Mouse (Mus musculus) intestine, postnatal 0 days (tissue): ENCODE data around the gene Dcun1d1. TPM values are rescaled to one million over a fixed set of nuclear protein-coding genes. Genes with fewer than 3 reads are reported as not detected.

Source experiments
- ATAC-seq: fragments of 200-750 bp; cut with Nextera tagmentation; 2 replicates; pipeline ENCODE4 v1.8.0; 2017; ENCODE audit warnings: mild to moderate bottlenecking, moderate TSS enrichment, moderate library complexity
- H3K27ac ChIP-seq: fragments of 300-500 bp; sonication (generic); 2 replicates; pipeline ENCODE4 v1.5.1; 2014; ENCODE audit warnings: mild to moderate bottlenecking, low read depth, low read length, moderate library complexity
- H3K27me3 ChIP-seq: fragments of 300-500 bp; sonication (generic); replicated peaks from 2 replicates; pipeline ENCODE4 v1.6.1; 2014; ENCODE audit warnings: low read length, mixed read lengths; ENCODE audit not compliant: control insufficient read depth, insufficient read depth
- H3K36me3 ChIP-seq: fragments of 300-500 bp; sonication (generic); 2 replicates; pipeline ENCODE4 v1.6.1; 2014; ENCODE audit warnings: mild to moderate bottlenecking, moderate library complexity; ENCODE audit not compliant: control insufficient read depth, insufficient read depth
- H3K4me1 ChIP-seq: fragments of 300-500 bp; sonication (generic); replicated peaks from 2 replicates; pipeline ENCODE4 v1.6.1; 2014; ENCODE audit warnings: antibody characterized with exemption, low read length, mixed read lengths; ENCODE audit not compliant: control insufficient read depth, insufficient read depth
- H3K4me2 ChIP-seq: fragments of 300-500 bp; sonication (generic); replicated peaks from 2 replicates; pipeline ENCODE4 v1.6.1; 2014; ENCODE audit warnings: low read depth, mild to moderate bottlenecking, moderate library complexity
- H3K4me3 ChIP-seq: fragments of 300-500 bp; sonication (generic); 2 replicates; pipeline ENCODE4 v1.5.1; 2014; ENCODE audit warnings: low read depth, low read length
- H3K9ac ChIP-seq: fragments of 300-500 bp; sonication (generic); 2 replicates; pipeline ENCODE4 v1.6.1; 2014; ENCODE audit warnings: mild to moderate bottlenecking, low read depth, low read length
- H3K9me3 ChIP-seq: fragments of 300-500 bp; sonication (generic); 2 replicates; pipeline ENCODE4 v1.6.1; 2016; ENCODE audit warnings: mixed run types; ENCODE audit not compliant: control insufficient read depth
- CTCF ChIP-seq: sonication (generic); IDR thresholded peaks from 2 replicates; pipeline ENCODE4 v1.5.1; 2016; ENCODE audit warnings: low read depth, mild to moderate bottlenecking, control low read depth, antibody characterized with exemption, moderate library complexity
- WGBS: fragments of 180-500 bp; shearing (Covaris S2); extraction: QIAGEN DNeasy Blood & Tissue Kit; methylation state at CpG from one replicate; pipeline ENCODE4 v1.1.7; 2014; 5-methylcytosine and 5-hydroxymethylcytosine counted together
- polyA plus RNA-seq: library from polyadenylated mRNA; unstranded; fragments of >200 nt; fragmentation: Nextera tagmentation; extraction: Ambion mirVana; gene quantifications from 2 replicates; pipeline ENCODE4 v1.2.1, GENCODE M21; 2015

Gene Dcun1d1
- polyA plus RNA-seq, 1 experiment from 2014 or later, result 64.8 TPM

DNA sequence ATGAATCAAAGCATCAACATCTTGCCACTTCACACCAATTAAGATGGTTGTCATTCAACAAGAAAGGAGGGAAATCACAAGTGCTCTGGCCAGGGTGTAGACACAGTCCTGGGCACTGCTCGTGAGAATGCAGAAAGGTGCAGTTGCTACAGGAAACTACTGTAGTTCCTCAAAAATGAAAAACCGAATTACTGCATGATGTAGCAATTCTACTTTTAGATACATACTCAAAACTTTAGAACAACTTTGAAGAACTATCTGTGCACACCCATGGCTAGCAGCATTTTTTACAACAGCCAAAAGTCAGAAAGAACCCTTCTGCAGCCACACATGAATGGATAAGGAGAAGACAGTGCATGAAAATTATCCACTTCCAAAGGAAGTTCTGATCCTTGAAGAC lies 29.2 kb upstream of the Dcun1d1 start:
- Histone ChIP-seq H3K36me3 (peaks cover 28% of the 10 kb centered on the region), H3K4me2 (no peak overlapping the region), H3K27ac (no peak overlapping the region), H3K9me3 (no peaks in the 10 kb centered on the region), H3K4me1 (no peaks in the 10 kb centered on the region), H3K9ac (no peak overlapping the region), H3K4me3 (no peak overlapping the region), H3K27me3 (no peaks in the 10 kb centered on the region)
- TF ChIP-seq CTCF, result no peak
- ATAC-seq, result no peak
- WGBS, result 81% methylated on average over 2 of the region's 2 CpGs

DNA sequence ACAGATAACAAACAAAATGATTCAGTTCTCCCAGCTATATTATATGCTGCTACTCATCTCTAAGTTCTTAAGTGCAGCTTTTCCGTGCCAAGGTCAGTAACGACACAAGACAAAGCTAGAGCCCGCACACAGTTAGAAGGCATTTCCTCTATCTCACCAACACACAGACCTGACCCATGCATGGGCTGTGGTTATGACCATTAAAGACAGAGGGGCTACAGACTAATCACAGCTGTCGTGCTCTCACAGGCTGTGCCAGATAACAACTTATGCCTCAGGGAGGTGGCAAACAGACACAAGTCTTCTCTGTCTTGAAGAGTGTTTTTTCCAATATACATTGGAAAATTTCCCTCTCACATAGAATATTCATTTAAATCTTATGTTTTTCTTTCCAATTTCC lies 27.7 kb upstream of the Dcun1d1 start:
- 72% methylated on average over 4 of the region's 4 CpGs for WGBS
- H3K27me3 ChIP-seq, result no peaks in the 10 kb centered on the region
- H3K4me3 ChIP-seq, result no peak overlapping the region

DNA sequence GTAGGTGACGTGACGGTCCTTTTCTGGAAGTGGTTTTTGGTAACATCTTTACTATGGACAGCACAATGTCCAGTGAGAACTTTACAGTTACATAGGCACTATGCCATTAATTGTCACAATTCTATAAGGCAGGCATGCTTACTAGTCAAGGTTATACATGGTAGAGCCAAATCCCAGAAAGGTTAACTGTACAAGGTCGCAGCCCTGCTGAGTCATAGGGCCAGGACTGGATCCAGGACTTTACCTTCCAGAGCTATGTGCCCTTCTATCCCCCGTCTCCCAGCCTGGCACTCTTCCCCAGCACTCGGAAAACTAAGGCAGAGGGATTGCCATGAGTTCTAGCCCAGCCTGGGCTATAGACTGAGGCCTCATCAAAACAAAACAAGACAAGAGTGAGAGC lies 26.7 kb upstream of the Dcun1d1 start:
- H3K27me3 ChIP-seq, result no peaks in the 10 kb centered on the region
- H3K9ac ChIP-seq, result no peak overlapping the region
- H3K9me3 ChIP-seq, result no peaks in the 10 kb centered on the region
- H3K4me3 ChIP-seq, result no peak overlapping the region
- ATAC-seq, result no peak
- no peaks in the 10 kb centered on the region for H3K4me1 ChIP-seq
- no peak overlapping the region for H3K27ac ChIP-seq
- no peak for TF ChIP-seq CTCF
- H3K4me2 ChIP-seq, result no peak overlapping the region
- peaks cover 26% of the 10 kb centered on the region for H3K36me3 ChIP-seq
- WGBS, result 91% methylated on average over 5 of the region's 5 CpGs

More for the DNA sequence above, 27.7 kb upstream of the Dcun1d1 start:
- Histone ChIP-seq H3K4me1 (no peaks in the 10 kb centered on the region), H3K4me2 (no peak overlapping the region), H3K27ac (no peak overlapping the region), H3K9me3 (no peaks in the 10 kb centered on the region), H3K36me3 (peaks cover 27% of the 10 kb centered on the region), H3K9ac (no peak overlapping the region)
- no peak for TF ChIP-seq CTCF
- ATAC-seq, result no peak

DNA sequence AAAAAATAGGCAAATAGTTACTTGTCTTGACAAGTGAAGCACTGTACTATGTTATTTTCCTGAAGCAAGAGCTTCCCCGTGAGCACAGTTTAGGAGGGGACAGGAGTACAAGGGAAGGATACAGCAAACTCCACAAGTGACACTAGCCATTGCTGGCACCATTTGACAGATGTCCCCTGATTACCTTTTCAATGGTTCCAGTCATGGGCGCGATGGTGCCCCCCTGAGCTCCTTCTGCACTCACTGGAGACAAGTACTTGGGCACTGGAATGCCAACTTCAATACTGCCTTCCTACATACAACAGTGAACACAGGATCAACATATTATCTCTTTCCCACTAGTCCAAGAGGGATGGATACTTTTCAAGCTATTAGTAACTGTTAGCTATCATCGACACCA lies 26.2 kb upstream of the Dcun1d1 start:
- Histone ChIP-seq H3K4me3 (no peak overlapping the region), H3K9ac (no peak overlapping the region), H3K27me3 (no peaks in the 10 kb centered on the region), H3K9me3 (no peaks in the 10 kb centered on the region), H3K4me2 (no peak overlapping the region), H3K27ac (no peak overlapping the region), H3K36me3 (peaks cover 26% of the 10 kb centered on the region), H3K4me1 (no peaks in the 10 kb centered on the region)
- TF ChIP-seq CTCF, result no peak
- ATAC-seq, result no peak
- 90% methylated on average over 4 of the region's 4 CpGs for WGBS

DNA sequence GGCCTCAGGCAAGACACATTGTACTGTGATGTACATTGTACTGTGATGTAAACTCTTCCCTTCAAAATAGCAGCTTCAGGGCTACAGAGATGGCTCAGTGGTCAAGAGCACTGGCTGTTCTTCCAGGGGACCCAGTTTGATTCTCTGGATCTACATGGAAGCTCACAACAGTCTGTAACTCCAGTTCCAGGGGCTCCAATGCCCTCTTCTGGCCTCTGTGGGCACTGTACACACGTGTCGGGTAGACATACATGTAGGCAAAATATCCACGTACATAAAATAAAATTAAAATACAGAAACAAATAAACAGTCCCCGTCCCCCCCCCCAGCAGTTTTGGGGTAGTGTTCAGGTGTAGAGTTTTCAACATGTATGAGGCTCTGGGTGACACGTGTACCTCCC lies 25.7 kb upstream of the Dcun1d1 start:
- Histone ChIP-seq H3K4me3 (no peak overlapping the region), H3K4me1 (no peaks in the 10 kb centered on the region), H3K27me3 (no peaks in the 10 kb centered on the region), H3K9ac (no peak overlapping the region), H3K36me3 (peaks cover 26% of the 10 kb centered on the region), H3K4me2 (no peak overlapping the region), H3K27ac (no peak overlapping the region), H3K9me3 (no peaks in the 10 kb centered on the region)
- 96% methylated on average over 5 of the region's 5 CpGs for WGBS
- no peak for ATAC-seq
- TF ChIP-seq CTCF, result peak; percentile 50

DNA sequence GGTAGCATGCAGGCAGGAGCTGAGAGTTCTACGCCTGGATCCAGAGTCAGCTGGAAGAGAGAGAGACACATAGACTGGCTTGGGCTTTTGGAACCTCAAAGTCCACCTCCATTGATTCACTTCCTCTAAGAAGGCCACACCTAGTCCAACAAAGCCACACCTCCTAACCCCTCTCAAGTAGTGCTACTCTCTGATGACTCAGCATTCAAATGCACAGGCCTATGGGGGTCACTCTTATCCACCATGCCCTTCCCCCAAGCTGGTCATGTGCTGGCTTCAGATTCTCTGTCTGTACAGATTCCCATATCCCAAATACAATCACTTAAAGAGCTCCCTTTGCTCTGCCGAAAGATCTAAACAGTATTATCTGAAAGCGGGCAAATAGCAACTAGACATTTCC lies 20.0 kb upstream of the Dcun1d1 start:
- no peak overlapping the region for H3K4me3 ChIP-seq
- H3K9ac ChIP-seq, result no peak overlapping the region
- H3K4me2 ChIP-seq, result no peak overlapping the region
- H3K4me1 ChIP-seq, result no peaks in the 10 kb centered on the region
- no peaks in the 10 kb centered on the region for H3K27me3 ChIP-seq
- 89% methylated on average over 3 of the region's 3 CpGs for WGBS
- ATAC-seq, result no peak
- no peak for TF ChIP-seq CTCF
- 0 out of 2 replicates have a peak, but pooled peaks cover 3% of the 10 kb centered on the region for H3K9me3 ChIP-seq
- H3K36me3 ChIP-seq, result peaks cover 13% of the 10 kb centered on the region; the same call in 1 of the 2 replicates
- H3K27ac ChIP-seq, result no peak overlapping the region

DNA sequence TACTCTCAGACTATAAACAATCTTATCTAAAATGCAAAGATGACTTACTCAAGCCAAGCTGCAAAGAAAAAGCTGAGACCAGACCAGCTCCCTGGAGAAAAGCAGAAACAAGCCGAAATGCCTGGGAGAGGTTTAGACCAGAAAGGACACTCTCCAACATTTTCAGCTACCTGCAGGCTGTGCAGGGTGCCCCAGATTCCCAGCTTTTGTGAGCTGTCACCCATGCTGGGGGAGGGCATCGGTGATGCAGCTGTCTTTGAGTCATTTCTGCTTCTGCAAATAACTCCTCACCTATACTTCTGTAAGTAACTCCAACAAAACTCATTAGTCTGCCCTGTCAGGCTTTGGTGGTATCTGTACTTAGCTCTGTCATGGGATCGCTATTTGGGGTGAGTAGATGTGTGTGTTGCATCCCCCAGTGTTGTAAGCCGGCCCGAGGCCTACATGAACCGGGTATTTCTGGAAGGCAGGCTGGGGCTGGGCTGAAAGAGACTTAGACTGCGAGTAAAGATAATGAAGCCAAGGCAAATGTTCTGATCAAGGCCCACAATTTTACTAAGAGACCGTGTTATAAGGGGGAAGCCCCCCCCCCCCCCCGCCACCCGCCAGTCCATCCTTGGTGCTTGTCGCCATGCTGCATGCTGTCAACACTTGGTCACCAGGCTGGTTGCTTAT lies 17.8 kb upstream of the Dcun1d1 start:
- ATAC-seq, result no peak
- TF ChIP-seq CTCF, result no peak
- no peak overlapping the region for H3K4me3 ChIP-seq
- no peak overlapping the region for H3K27ac ChIP-seq
- 94% methylated on average over 11 of the region's 11 CpGs for WGBS
- no peak overlapping the region for H3K4me2 ChIP-seq
- peaks cover 10% of the 10 kb centered on the region; the same call in 1 of the 2 replicates for H3K36me3 ChIP-seq
- H3K27me3 ChIP-seq, result no peaks in the 10 kb centered on the region
- 0 out of 2 replicates have a peak, but pooled peaks cover 3% of the 10 kb centered on the region for H3K9me3 ChIP-seq
- no peak overlapping the region for H3K9ac ChIP-seq
- no peaks in the 10 kb centered on the region for H3K4me1 ChIP-seq
